Mouse (Mus musculus): ENCODE results near the gene Camsap3. TPM values are rescaled to one million over a fixed set of nuclear protein-coding genes. Genes with fewer than 3 reads are reported as not detected.
"Not testable (repeated sequence)": the region's sequence is repeated elsewhere in the genome, so short reads cannot be mapped to it uniquely, and the experiment has no call there.

Camsap3 gene
- 10 to 100 TPM; 33.4 to 37.9 TPM for total RNA-seq (2021)
- long read RNA-seq, experiment 1, transcript Camsap3-209 (18 exons, 3,817 nt), result major isoform, 5 of 32 reads
- long read RNA-seq, experiment 1, partial matches to known transcripts, result 16 of 32 reads
- long read RNA-seq, experiment 1, other reads (novel, unspliced or antisense), result 9 of 32 reads
- long read RNA-seq, experiment 2, partial matches to known transcripts, result 7 of 11 reads
- long read RNA-seq, experiment 2, other reads (novel, unspliced or antisense), result 3 of 11 reads

DNA sequence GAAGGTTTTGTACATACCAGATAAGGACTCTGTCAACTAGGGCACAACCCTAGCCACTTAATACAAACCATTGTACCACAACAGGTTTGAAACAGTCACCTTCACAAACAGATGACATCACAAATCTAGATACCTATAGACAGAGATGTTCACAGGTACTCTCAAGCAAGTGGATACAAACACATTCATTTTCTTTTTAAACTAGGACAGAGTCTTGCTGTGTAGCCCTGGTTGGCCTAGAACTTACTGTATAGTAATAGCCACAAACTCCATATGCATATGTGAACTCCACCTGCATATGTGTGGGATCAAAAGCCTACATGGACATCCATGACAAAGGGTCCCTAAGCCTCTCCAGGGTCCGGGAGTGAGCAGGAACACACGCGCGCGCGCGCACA, at the start of gene Camsap3:
Gene Camsap3 (plus strand): TSS at position 301 of the 398 bp plus-strand sequence.
- DNase-seq (ENCODE audit: low spot score in 2 of 2), result no peak

DNA sequence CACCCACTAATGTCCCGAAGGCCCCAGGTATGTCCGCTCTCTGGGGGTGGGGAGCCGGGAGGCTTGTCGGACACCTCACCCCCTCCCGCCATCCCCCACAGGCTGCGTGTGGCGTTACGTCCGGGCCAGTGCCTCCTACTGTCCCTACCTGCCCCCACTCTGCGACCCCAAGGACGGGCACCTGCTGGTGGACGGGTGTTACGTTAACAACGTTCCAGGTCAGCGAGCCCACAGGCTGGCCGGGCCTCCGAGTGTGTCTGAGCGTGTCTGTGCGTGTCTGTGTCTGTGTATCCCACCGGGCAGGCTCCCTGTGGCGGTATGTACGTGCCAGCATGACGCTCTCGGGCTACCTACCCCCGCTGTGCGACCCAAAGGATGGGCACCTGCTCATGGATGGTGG, 49.4 kb upstream of the Camsap3 start:
- no peak for DNase-seq (ENCODE audit: low spot score in 2 of 2)

GRCm38 (mm10) chr8:3539146-3539545, 47.9 kb upstream of the Camsap3 start:
- no peak for DNase-seq (ENCODE audit: low spot score in 2 of 2)

GRCm38 (mm10) chr8:3540076-3540475, 47.0 kb upstream of the Camsap3 start:
- DNase-seq (ENCODE audit: low spot score in 2 of 2), result no peak

DNA sequence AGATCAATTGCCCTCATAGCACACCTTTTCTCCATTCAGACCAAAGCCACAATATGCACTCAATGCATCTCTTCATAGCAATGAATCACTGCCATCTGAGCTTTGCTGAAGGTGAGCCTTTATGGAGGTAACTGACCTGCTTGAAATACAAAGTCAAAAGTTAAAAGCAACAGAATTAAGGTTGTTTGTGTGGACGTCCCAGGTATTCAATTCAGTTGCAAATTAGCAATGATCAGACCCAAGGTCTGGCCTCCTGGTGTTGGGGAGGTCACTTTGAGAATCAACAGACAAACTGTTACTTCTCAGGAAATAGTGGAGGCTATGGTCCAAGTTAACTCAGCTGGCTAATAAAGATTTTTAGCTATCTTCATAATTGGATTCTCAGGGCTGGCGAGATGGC, 40.6 kb upstream of the Camsap3 start:
- no peak for DNase-seq (ENCODE audit: low spot score in 2 of 2)

- no peak for DNase-seq (ENCODE audit: low spot score in 2 of 2)
Observed at GRCm38 (mm10) chr8:3552240-3552639, 34.9 kb upstream of the Camsap3 start.

DNA sequence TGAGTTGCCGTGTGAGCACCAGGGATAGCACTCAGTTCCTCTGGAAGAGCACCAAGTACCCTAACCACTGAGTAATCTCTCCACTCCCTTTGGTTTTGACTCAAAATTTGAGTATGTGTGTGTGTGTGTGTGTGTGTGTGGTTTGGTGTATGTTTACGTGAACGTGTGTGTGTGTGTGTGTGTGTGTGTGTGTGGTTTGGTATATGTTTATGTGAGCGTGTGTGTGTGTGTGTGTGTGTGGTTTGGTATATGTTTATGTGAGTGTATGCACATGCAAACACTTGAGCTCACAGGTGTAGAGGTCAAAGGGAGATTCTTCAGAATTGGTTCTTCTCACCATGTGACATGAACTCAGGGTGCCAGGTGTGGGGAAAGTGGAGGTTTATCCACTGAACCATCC, 31.0 kb upstream of the Camsap3 start:
- no peak for DNase-seq (ENCODE audit: low spot score in 2 of 2)

DNA sequence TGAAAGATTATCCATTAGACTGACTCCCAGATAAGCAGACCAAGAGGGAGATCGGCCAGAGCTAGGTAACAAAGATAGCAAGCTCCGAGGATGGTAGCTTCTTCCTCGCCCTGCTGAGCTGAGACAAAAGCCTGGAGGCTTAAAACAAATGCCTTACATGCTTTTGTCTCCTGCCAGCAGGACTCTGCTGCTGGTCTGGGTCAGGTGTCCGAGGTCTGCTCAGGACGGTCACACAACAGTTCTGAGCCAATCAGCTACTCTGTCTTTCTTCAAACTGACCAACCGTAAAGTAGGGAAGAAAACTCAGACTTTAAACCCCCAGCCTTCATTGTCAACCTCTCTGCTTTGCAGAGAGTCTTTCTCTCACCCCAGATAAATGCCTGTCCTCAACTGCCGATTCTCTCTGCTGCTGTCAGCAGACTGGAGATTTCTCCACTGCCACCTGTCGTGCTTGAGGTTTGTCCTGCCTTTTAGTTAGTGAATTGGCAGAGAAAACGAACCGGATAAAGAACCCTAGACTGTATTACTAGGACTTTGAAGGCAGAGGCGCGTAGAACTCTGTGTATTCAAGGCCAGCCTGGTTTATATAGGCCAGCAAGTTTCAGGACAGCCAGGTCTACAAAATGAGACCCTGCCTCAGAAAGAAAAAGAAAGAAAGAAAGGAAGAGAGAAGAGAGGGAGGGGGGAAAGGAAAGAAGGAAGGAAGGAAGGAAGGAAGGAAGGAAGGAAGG, 19.3 kb upstream of the Camsap3 start, which contains the start of gene C330021F23Rik:
Gene C330021F23Rik (plus strand): TSS at position 350 of the 731 bp plus-strand sequence.
- DNase-seq (ENCODE audit: low spot score in 2 of 2), result no peak

GRCm38 (mm10) chr8:3568378-3568777, 18.7 kb upstream of the Camsap3 start:
- no peak for DNase-seq (ENCODE audit: low spot score in 2 of 2)

DNA sequence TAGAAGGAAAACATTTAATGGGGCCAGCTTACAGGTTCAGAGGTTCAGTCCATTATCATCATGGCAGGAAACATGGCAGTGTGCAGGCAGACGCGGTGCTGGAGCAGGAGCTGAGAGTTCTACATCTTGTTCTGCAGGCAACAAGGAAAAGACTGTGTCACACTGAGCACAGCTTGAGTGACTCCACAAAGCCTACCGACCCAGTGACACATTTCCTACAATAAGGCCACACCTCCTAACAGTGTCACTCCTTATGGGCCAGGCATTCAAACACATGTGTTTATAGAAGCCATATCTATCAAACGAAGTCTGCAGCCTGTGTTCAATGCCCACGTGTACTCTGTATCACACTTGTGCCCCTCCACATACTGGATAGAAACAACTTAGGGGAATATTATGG, 17.3 kb upstream of the Camsap3 start:
- no peak for DNase-seq (ENCODE audit: low spot score in 2 of 2)

DNA sequence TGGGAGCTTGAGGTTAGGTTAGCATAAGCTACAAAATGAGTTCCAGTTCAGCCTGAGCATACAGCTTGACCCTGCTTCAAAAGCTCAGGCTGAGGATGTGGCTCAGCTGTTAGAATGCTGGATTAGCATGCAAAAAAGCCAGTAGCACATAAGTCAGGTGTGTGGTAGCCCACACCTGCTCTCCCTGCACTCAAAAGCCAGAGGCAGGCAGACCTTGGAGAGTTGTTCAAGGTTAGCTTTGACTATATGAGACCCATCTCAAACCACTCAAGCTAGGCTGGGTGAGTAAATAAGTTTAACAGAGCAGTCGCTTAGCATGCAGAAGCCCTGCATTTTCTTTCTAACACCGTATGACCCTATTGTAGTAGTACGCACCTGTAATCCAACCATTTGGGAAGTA, 12.5 kb upstream of the Camsap3 start:
- no peak for DNase-seq (ENCODE audit: low spot score in 2 of 2)

DNA sequence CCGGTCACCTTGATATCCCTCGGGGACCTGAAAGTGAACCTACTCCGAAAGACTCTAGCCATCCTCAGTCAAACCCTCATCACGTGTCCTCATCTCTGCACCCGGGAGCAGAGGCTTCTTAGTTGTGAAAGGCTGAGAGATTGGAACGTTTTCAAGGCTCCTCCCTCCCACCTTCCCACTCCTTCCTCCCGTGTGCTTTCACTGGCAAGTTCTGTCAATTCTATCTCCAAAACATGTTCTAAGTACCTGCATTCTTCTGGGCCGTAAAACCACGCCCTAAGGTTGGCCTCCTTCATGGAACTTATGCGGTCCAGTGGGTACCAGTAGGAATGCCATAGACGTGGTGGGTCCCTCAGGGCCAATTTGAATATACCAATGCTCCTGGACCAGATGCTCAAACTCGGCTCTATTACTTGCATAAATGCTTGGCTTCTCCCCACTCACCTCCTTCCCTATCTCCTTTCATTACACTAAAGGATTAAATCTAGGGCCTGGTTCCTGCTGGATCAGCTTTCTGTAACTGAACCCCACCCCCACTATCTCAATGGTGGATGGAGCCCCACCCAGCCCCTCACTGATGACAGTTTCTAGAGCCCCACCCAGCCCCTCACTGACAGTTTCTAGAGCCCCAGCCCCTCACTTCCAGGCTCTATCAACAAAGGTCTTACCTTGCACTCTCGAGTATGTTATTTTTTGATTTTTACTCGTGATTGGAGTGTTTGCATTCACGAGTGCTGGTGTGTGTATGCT, 10.7 kb upstream of the Camsap3 start:
- no peak for DNase-seq (ENCODE audit: low spot score in 2 of 2)

DNA sequence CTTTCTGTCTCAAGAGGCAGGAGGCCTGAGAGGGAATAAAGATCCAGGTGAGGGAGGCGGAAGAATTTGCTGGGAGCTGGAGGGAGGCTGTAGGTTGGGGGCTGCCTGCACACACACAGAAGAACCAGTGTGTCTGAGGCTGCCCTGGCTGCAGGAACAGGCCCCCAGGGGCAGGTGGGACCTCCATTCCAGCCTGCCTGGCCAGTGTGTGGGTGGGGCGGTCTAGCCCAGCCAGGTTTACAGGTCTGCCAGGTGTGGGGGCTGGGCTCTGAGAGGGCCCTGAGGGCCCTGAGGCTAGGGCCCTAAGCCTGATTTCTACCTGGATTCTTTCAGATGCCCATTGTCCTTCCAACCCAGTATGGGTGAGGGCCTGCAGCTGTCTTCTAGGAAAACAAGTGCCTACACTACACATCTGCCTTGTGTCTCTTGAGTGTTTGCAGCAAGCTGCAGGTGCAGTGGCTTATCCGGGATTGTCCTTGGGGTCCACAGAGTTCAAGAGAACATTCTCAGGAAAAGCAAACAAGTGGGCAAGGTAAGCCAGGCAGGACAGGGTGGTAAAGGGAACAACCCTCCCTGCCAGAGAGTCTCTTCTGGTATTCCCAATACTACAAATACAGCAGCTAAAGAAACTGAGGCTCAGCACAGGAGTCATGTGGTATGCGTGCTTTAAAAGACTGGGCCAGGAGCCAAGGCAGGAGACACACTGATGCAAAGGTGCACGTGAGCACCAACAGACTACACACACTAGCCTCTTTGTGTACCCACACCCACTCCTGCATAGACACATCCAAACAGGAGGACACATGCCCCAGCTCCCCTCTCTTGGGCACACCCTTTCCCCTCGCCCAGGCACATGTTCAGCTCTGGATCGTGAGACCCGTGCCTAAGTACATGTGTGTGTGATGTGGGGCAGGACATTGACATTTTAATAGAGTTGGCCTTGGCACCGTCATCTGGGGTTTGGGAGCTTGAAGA, 7.4 kb upstream of the Camsap3 start:
- no peak for DNase-seq (ENCODE audit: low spot score in 2 of 2)

DNA sequence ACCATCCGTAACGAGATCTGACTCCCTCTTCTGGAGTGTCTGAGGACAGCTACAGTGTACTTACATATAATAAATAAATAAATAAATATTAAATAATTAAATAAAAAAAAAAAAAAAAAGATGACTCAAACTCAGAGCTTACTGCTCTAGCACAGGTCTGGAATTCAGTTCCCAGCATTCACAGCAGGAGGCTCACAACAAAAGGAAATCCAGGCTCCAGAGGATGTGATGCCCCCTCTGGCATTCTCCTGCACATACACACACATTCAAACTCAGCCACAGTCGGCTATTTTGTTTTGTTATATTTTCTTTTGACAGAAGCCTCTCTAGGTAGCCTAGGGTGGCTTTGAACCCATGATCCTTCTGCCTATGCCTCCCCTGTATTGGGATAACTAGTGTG, 5.1 kb upstream of the Camsap3 start:
- DNase-seq (ENCODE audit: low spot score in 2 of 2), result not testable (repeated sequence)

- no peak for DNase-seq (ENCODE audit: low spot score in 2 of 2)
Observed at GRCm38 (mm10) chr8:3586452-3586851, 641 bp upstream of the Camsap3 start.

- DNase-seq (ENCODE audit: low spot score in 2 of 2), result peak; percentile 67 to 69
Observed at GRCm38 (mm10) chr8:3587391-3588257, 531 bp downstream of the Camsap3 start.

GRCm38 (mm10) chr8:3588258-3588633, 1.2 kb downstream of the Camsap3 start:
- no peak for DNase-seq (ENCODE audit: low spot score in 2 of 2)

DNA sequence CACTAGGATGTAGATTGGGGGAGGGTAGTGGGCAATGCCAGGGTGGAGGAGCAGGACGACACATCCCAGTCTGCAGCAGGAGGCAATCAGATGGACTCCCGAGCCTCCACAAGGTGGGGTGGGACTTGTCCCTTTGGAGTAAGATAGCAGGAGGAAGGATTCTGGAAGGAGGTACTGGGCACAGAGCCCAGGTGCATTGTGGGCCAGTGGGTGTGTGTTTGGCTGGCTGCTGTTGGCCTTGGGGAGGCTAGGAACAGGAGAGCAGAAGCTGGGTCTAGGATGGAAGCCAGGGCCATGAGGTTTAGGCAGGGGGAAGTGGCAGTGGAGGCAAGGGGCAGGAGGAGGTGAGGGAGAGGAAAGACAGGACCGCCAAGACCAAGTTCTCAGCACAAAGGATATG, 6.4 kb downstream of the Camsap3 start:
- no peak for DNase-seq (ENCODE audit: low spot score in 2 of 2)

GRCm38 (mm10) chr8:3594466-3594865, 7.4 kb downstream of the Camsap3 start:
- no peak for DNase-seq (ENCODE audit: low spot score in 2 of 2)

- DNase-seq (ENCODE audit: low spot score in 2 of 2), result no peak
Observed at GRCm38 (mm10) chr8:3598054-3598453, 11.0 kb downstream of the Camsap3 start.

Data from left cerebral cortex, adult 18-20 months (tissue).